Mouse (Mus musculus) layer of hippocampus, postnatal 14 days (tissue): Measurements from ENCODE around the gene Usp2. TPM values are rescaled to one million over a fixed set of nuclear protein-coding genes. Genes with fewer than 3 reads are reported as not detected.
"Not testable (repeated sequence)": the region's sequence is repeated elsewhere in the genome, so short reads cannot be mapped to it uniquely, and the experiment has no call there.

ENCODE experiments used
- DNase-seq, 2 experiments: peaks; one replicate each; pipeline ENCODE4 v3.0.0; 2021 to 2022; ENCODE audit warnings: low spot score in 2 of 2, mixed read lengths in 1 of 2
- total RNA-seq, 2 experiments: library from RNA; stranded (reverse); gene quantifications; 2 replicates each; pipeline ENCODE4 v1.2.3; 2021

Usp2 gene
- total RNA-seq, 2 experiments from 2014 or later: 60.3 to 70.8 TPM

DNA sequence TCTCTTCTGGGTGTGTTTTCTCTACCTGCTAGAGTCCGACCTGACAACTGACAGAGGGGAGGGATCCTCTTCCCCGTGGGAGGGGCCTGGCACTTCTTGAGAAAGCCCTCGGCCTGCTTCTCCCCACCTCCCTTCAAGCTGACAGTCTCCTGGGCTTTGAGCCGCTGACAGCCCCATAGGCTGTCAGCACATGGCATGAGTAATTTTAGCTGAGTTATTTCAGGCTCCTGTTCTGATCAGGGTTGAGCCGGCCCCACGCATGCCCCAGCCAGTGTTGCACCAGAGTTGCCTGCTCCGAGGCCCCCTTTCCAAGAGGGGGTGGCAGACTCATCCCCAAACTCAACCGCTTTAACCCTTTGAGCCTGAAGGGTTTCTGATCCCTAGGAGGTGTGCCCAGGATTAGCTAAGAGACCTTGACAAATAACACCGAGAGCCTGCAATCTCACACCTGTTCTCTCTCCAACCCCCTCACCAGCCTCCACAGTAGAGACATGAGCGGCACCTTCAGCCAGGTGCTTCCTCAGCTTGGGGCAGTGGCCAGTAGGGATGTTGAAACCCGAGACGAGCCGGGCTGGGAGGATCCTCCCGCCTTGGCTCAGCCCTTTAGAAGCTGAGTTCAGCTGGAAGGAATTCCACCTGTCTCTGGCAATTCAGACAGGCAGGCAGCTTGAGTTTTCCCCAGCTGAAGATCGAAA lies 21.1 kb downstream of the Usp2 start:
- peak in 1 of 2 experiments; percentile 54 for DNase-seq

DNA sequence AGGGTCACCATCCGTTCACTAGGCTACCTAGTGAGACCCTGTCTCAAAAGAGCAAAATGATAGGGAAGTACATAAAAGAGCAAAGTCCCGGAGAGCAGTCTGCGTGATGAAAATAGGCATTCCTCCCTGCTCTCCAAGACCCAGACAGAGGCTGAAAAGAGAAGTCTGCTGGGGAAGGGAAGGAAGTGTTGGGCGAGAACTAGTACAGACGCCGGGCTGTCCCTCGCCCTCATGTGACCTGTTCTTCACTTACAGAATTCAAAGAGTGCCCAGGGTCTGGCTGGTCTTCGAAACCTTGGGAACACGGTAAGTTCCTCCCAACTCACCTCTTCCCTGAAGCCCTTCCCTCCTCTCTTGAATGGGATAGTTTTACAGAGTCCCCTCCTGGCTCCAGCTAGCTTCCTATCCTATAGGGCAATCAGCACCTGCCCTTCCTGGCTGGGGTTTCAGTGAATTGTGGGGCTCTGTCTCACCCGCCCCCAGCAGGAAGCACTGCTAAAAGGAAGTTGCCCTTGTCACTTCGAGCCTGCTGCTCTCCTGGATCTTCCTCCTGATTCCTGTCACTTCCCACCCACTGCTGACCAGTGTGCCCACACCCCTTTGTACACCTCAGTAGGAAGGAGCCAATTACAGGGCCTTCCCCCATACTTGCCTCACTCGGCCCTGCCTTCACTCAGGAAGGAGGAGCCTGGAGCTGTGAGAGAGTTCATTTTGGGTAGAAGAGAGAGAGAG lies 22.2 kb downstream of the Usp2 start:
- no peak for DNase-seq

DNA sequence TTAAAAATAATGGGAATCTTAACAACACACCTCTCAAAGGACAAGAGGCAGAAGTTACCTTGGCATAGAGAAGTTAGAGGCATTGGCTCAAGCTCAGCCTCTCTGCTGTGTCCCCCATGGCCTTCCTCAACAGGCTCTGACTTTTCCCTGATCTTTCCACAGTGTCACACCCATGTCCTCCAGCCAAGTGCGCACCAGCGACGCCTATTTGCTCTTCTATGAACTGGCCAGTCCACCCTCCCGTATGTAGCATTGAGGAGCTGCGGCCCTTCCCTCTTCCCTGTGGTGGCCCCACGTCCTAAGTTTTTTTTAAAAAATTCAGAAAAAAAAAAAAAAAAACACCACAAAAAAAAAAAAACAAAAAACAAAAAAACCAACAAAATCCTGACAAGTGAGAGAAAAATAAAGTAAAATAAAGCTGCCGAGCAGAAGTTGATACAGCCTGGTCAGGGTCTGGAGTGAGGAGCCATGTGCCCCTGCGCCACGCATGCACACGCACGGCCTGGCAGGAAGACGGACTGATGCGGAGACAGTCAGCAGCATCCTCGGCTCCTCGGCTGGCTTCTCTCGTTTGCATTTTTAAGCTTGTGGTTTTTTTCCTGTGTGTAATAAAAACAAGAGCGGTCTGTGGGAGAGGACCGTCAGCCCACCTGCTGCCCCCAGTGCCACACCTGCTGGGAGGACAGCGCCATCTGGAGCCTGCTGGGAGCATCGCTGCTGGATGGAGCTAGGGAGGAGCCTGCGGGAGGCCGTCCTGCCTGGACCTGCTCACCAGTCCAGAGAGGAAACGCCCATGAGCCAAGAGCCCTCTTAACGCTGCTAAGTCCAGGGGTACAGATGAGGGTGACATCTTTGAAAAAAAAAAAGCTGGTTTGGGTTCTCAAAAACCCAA lies 27.0 kb downstream of the Usp2 start:
- DNase-seq: peak; percentile 77 to 78

DNA sequence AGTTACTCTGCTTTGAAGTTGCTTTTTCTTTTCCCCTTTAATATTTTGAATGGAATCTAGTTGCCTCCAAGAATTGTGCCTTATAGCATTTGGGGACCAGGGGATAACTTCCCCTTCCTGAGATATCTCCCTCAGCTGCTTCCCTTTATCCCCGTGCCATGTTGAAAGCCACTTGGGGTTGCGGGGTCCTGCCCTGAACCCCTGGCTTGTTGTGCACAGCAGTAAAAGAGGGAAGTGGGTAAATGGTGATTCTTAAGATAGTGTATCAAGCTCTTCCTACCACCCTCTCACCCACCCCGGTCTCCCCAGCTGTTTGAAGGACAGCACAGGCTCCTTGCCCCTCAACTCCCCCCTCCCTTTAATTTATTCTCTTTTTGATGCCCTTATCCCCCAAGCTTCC lies 27.9 kb downstream of the Usp2 start:
- DNase-seq: no peak

DNA sequence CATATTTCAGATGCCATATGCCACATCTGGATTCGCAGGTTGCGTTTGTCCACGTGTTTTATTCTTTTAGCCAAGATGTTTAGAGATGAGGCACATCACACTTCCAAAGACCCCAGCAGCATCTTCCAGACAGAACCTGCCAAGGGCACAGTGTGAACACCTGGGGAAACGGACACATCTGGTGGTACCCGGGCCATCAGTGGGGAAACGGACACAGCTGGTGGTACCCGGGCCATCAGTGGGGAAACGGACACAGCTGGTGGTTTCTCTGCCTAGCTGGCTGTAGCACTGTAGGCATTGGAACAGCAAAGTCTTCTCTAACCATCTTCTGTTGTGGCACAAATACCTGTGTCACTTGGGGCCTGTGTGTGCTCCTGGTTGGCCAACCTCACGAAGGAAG lies 29.0 kb downstream of the Usp2 start:
- DNase-seq: no peak

DNA sequence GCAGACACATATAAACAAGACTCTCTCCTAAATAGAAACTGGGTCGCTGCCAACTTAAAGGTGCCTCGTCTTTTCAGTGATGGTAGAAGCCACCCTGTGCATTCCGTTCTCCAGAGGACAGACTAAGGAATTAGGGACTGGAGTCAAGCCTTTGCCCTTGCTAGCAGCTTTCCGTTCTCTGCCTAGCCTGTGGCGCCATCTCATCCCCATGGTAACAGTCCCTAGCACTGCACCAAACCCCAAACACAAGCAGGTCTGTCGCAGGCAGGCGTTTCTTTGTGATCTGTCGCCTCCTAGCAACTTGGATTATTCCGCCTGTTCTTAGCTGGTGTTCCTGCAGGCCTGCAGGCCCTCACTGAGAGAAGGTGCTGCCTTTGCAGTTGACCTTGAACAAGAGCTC lies 29.7 kb downstream of the Usp2 start:
- peak; percentile 65 for DNase-seq

DNA sequence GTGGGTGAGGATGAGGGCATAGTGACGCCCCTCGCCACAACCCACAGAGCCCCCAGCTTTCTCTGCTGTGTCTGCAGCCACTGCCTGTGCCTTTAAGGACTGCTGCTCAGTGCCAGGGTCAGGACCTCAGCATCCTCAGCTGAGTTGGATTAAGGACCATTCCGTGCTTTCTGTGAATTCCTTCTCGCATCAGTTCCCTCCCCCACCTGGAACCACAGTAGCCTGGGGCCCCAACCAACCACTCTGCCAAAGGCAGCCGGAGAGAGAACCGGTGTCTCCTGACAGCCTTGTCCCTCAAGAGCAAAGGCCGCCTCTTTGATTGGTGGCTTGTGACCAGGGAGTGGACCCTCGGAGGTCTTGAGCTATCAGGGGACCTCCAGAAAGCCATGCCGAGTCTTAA lies 34.7 kb downstream of the Usp2 start, which contains the start of gene Mfrp:
Gene Mfrp, plus strand, starts transcription at position 240 of the 400 bp plus-strand sequence.
- DNase-seq: no peak

DNA sequence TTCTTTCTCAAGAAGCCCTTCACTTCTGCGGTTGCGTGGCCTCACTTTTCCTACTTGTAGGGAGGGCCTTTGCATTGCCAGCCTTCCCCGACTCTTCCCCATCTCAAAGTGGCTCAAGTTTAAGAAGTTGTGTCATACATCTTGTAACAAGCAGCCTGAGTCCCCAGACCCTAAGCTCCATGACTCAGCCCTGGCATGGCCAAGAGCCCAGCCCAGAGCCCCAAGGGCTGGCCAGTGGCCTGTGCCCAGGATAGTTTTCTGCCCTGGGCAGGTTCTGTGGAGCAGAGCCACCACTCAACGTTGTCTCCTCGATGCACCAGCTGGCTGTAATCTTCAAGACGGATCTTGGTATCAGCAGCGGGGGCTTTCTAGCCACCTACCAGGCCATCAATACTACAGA lies 38.1 kb downstream of the Usp2 start:
- no peak for DNase-seq

DNA sequence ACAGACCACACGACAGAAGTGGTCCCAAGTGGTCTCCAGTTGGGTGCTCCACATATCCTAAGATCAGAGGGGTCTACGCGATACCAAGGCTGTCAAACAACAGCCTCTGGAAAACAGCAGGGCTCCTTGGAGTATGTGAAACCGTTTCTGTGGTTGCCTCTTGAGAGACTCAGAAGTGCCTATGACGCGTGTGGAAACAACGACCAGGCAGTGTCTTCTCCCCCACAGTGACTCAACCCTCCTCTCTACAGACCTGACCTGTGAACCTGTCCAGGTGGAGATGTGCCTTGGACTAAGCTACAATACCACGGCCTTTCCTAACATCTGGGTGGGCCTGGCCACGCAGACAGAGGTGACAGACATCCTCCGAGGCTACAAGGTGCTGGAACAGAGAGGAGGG lies 39.0 kb downstream of the Usp2 start:
- no peak for DNase-seq

DNA sequence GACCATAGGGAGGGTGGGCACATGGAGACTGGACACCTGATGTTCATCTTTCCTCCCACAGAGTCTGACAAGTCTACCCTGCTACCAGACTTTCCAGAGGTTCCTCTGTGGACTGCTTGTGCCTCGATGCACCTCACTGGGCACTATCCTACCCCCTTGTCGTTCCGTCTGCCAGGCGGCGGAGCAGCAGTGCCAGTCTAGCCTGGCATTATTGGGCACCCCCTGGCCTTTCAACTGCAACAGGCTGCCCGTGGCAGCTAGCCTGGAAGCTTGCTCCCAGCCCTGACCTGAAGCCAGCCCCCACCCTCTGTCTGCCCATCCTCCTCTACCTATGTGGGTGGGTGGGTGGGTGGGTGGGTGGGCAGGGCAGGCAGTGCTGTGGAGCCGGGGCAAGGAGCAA lies 39.4 kb downstream of the Usp2 start:
- DNase-seq: no peak

DNA sequence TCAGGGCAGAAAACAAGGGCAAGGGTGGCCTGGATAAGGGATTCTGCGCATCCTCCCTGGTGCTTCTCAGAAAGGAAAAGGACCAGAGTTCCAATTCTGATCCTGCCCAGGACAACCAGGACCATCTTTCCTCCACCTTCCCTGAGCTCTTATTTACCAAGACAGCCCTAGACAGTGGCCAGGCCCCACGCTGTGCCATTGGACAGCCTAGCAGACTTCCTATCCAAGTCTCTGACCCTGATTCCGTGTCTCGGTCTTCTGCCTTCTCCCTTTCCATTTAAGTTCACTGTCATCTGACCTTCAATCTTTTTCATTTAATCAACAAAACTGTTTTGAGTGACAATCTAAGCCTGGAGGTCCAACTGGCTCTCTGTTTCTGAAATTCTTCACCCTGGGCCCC lies 39.8 kb downstream of the Usp2 start:
- no peak for DNase-seq

DNA sequence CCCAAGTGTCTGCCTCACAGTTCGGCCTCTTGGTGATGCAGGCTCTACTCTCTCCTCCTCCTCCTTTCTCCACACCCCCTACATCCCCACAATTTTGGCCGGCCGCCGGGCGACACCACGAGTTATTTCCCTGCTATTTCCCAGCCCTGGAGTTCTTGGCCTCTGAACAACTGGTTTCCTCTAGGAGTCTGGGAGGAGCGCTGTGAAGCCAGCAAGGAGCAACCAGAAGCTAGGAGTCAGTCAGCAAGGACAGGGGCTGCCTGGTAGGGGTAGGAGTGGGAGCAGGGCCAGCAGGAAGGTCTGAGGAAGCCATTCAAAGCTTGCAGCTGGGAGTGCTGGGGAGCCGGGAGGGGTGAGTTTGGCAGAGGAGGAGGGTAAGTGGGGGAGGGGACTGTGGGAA lies 40.3 kb downstream of the Usp2 start, which contains the start of gene C1qtnf5:
Gene C1qtnf5, plus strand, starts transcription at position 136 of the 400 bp plus-strand sequence.
- DNase-seq: peak; percentile 68 to 86

DNA sequence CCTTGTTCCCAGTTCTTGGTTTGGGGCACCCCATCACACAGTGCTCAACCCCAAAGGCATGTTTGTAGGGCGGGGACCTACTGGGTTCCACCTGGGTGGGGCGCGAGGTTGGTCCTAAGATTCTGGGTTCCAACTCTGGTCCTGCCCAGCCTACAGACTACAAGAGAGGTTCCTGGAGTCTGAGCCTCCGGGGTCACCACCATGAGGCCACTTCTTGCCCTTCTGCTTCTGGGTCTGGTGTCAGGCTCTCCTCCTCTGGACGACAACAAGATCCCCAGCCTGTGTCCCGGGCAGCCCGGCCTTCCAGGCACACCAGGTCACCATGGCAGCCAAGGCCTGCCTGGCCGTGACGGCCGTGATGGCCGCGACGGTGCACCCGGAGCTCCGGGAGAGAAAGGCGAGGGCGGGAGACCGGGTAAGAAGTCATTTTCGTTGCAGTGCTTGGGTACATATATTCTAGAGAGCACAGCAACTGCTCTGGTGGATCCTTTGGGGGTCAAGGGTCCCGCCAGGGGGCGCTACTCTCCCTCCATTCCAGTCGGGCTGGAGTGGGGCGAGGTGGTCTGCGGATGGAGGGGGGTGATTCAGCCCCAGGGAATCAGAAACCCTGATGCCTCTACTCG lies 40.8 kb downstream of the Usp2 start:
- no peak for DNase-seq

DNA sequence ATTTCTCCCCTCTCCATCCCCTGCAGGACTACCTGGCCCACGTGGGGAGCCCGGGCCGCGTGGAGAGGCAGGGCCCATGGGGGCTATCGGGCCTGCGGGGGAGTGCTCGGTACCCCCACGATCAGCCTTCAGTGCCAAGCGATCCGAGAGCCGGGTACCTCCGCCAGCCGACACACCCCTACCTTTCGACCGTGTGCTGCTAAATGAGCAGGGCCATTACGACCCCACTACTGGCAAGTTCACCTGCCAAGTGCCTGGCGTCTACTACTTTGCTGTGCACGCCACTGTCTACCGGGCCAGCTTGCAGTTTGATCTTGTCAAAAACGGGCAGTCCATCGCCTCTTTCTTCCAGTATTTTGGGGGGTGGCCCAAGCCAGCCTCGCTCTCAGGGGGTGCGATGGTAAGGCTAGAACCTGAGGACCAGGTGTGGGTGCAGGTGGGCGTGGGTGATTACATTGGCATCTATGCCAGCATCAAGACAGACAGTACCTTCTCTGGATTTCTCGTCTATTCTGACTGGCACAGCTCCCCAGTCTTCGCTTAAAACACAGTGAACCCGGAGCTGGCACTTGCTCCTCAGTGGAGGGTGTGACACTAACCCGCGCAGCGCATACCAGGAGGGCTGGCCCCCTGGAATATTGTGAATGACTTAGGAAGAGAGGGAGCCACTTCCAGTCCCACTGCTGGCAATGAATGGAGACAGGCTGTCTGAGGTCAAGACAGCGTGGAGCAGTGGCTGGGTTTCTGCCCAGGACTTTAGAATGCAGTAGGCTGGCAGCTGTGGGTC lies 41.6 kb downstream of the Usp2 start:
- no peak for DNase-seq

DNA sequence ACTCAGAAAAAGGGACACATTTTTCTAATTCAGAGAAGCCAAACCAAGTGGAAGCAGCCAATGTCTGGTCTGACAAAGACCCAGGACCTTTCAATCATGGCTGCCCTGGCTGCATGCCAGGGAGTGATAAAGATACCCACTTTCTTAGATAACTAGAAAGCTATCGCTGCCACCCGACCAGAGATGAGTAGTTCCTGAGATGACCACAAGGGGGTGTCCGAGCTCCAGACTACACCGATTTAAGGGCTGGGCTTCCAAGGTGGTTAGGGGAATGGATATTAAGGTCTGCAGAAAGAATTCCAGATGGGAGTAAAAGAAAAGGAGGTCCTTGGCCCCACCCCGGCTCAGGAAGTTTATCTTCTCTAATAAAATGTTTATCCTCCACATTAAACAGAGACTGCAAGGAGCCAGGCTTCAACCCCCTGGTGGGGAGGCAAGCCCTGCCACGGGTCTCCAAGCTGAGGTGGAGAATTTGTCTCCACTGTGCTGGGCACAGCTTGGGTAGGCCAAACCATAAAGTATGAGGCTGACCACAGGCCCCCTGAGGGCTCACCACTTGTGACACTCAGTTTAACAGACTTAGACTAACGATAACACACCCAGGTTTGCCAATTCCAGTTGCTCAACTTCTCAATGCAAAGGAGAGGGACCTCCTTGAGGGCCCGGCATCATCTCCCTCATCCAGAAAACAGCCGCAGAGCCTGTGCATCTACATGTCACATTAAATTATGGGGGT lies 42.7 kb downstream of the Usp2 start:
- peak; percentile 81 to 84 for DNase-seq

DNA sequence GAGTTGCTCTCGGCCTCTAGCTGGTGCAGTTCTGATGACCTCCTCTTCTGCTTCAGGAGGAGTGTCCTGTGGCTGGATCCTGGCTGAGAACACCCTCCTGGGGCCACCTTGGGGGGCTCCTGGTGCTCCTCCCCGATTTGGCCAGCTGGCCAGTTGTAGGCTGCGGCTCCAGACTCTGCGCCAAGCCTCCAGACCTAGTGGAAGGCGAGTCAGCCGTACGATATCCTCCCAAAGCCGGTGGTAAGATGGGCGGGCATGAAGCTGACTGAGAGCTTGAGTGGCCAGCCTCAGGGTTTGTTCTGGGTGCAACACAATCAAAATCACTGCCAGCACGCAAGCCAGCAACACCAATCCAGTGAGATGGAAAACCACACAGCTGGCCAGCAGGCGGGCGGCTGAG lies 45.1 kb downstream of the Usp2 start:
- not testable (repeated sequence) for DNase-seq

DNA sequence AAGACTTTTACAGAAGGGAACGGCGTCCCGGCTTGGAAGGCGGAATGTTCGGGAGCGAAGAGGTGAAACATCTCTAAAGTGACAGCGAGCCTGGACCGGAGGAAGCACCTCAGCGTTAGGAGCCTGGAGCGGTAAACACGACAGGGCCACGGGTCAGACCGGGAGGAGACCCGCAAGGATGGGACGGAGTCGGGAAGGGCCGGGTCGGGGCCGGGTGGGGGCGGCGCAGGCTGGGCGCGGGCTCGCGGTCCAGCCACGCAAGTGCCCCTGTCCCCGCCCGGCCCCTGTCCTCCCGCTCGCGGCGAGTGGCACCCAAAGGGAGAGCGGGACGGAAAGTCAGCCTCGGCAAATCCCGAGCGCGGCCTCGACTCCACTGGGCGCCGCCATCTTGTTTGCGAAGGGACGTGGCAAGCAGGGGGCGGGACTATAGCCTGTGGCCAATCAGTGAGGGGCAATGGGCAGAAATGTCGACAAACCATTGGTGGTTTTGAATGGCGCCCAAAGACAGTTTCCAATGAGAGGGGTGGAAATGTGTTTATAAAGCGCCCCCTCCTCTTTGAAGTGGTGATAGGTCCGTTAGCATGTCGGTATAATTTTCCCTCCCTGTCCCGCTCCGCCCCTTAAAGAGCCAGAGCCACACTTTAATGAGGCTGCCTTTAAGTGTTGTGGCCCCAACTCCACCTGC lies 46.4 kb downstream of the Usp2 start, which contains the start of the genes Gm49380 and Rnf26:
Gene Gm49380, minus strand, starts transcription at position 396 of the 685 bp plus-strand sequence.
Gene Rnf26, minus strand, starts transcription at position 413 of the 685 bp plus-strand sequence.
- DNase-seq: peak; percentile 94 to 98

DNA sequence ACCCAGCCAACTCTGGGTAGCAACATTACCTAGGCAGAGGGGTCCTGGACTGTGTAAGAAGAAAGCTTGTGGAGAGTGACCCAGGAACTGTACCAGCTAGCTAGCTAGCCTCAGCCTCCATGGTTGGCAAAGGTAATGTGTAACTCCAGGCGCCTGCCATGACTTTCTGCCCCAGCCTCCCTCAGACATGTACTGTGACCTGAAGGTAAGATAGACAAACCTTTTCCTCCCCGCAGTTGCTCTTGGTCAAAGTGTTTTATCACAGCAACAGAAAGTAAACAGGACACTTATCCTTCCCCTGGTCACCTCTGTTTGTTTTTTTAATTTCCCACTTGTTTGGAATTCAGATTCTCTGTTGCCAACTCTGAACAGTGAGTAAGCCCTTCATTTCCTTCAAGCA lies 47.6 kb downstream of the Usp2 start:
- no peak for DNase-seq

DNA sequence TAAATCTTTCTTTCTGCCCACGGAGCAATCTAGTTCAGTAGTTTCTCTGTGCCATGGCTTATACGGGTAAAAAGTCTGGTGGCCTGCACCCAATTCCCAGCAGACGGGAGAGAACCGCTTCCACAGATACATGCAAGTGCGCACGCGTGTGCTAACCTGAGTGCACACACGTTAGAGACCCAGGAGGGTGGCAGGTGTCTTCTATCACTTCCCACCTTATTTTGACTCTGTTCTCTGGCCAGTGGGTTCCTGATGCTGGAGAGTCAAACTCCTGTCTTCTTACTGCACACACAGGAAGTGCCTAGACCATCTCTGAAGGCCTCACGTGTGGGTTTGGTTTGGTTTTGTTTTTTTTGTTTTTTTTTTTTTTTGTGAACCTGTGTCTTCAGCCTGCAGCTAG lies 48.8 kb downstream of the Usp2 start:
- no peak for DNase-seq
